Mouse (Mus musculus): Measurements from ENCODE around the gene Pde4b.

DNA sequence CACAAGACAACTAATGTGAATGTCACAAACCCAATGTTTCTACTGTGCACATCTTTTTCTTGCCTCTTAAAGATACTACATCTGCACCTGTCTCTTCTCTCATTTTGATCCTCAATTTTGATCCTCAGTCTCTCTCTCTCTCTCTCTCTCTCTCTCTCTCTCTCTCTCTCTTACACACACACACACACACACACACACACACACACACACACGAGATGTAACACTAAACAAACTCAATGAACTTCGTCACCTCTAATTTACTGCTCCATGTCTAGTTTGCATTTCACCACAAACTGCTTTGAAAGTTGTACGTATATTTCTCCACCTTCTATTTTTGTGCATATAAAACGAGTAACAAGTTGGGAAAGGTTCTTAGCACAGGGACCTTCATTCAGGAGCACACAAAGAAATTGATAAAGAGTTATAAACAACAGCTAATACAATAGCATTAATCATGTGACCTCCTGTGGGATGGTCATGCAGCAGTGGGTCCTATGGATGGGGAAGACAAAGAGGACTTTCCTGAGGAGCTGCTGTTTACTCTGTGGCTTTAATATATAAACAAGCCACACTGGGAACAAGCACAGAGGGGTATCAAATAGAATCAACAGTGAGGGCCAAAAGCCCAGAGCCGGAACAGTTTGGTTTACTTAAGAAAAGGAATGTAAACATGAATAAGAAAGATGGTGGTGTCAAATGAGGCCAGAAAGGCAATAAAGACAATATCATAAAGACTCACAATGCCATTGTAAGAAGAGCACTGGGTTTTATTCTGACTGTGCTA, 372.1 kb downstream of the Pde4b start:
- no peak for TF ChIP-seq POLR2A (IDR thresholded peaks at IDR 0.05; ENCODE audit: borderline replicate concordance, low read depth, low read length)
- TF ChIP-seq CTCF (IDR thresholded peaks at IDR 0.05; ENCODE audit: low read depth, low read length), result no peak

All from bone marrow macrophage, adult 2 months (primary cell).